Mouse (Mus musculus) ovary, postnatal 14 days (tissue): Measurements from ENCODE around the gene Dnaaf2.
A peak's percentile ranks its signal among the peaks of the same experiment; 100 is the strongest.

Experiments
- DNase-seq: peaks from one replicate; pipeline ENCODE4 v3.0.0; 2022; ENCODE audit warnings: low spot score

Gene Dnaaf2

GRCm38 (mm10) chr12:69198164-69198535, at the start of gene Dnaaf2:
Gene Dnaaf2, minus strand, starts transcription at chr12:69198429.
- DNase-seq: peak; percentile 73

- peak; percentile 59 for DNase-seq
Observed at GRCm38 (mm10) chr12:69241771-69242431, 43.7 kb upstream of the Dnaaf2 start.

DNA sequence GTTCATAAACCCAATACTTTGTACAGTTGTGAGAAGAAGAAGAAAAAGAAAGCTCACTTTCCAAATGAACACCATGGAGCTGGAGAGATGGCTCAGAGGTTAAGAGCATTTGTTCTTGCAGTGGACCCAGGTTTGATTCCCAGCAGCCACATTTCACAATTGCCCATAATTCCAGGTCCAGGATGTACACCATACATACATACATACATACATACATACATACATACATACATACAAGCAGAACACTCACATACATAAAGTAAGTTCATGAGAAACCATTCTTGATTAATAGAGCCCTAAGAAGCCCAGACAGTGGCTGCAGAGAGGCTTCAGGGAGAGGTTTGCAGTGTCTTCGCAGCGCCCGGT, 43.2 kb upstream of the Dnaaf2 start:
- no peak for DNase-seq

- DNase-seq: no peak
Observed at GRCm38 (mm10) chr12:69240876-69241275, 42.6 kb upstream of the Dnaaf2 start, which contains the start of gene Klhdc1. Gene Klhdc1, plus strand, starts transcription at chr12:69241176.

GRCm38 (mm10) chr12:69238284-69238683, 40.1 kb upstream of the Dnaaf2 start:
- no peak for DNase-seq

- no peak for DNase-seq
Observed at GRCm38 (mm10) chr12:69235782-69236181, 37.6 kb upstream of the Dnaaf2 start.

- no peak for DNase-seq
Observed at GRCm38 (mm10) chr12:69229251-69229650, 31.0 kb upstream of the Dnaaf2 start.

- DNase-seq: peak; percentile 91
Observed at GRCm38 (mm10) chr12:69227776-69228466, 29.7 kb upstream of the Dnaaf2 start, which contains the start of gene Pole2. Gene Pole2, minus strand, starts transcription at chr12:69228195.

- DNase-seq: no peak
Observed at GRCm38 (mm10) chr12:69220613-69221277, 22.5 kb upstream of the Dnaaf2 start.

DNA sequence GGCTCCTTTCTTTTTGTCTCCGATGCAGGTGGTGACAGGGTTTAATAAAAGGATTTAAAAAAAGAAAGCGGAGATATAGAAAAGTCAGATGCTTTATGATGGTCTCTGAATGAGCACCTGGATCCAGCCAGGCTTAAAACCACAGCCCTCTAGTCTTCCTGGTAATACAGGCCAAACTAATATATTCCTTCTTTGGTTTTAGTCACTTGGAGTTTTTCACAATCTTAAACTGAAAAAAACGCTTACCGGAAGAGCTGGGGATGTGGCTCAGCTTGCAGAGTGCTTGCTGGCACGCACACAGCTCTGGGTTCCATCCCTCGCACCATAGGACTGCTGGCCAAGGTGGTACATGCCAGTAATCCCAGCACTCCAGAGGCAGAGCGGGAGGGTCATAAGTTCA, 18.4 kb upstream of the Dnaaf2 start:
- DNase-seq: no peak

DNA sequence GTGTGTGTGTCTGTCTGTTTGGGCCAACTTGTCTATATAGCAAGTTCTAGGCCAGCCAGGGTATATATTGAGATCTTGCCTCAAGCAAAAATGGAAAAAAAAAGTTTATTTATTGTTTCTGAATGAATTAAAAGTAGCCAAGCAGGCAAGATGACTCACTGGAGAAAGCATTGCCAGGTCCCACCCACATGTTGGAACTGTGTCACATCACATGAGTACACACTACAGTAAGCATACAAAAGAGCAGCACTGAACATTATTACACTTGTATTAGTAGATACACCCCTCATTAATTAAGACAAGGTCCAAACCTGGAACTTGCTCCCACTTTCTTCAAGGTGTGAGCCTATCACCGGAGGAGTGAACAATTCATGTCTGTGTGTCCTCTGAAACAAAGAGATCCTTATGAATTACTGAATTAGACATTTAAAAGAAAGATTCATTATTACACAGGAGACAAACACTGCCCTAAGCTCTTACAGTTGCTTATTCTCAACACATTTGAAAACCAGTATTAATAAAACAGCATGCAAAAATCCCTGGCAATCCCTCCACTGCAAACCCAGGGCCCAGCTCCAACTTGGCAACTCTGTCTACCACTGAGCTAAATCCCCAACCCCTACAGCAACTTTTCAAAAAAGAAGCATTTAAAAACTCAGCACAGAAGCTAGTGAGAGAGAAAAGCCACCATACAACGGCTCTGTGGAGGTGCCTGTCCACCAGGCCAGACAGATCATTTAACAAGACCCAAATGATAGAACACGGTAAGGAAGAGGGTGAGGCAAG, 17.0 kb upstream of the Dnaaf2 start:
- peak; percentile 33 for DNase-seq

GRCm38 (mm10) chr12:69214393-69214792, 16.2 kb upstream of the Dnaaf2 start:
- no peak for DNase-seq

DNA sequence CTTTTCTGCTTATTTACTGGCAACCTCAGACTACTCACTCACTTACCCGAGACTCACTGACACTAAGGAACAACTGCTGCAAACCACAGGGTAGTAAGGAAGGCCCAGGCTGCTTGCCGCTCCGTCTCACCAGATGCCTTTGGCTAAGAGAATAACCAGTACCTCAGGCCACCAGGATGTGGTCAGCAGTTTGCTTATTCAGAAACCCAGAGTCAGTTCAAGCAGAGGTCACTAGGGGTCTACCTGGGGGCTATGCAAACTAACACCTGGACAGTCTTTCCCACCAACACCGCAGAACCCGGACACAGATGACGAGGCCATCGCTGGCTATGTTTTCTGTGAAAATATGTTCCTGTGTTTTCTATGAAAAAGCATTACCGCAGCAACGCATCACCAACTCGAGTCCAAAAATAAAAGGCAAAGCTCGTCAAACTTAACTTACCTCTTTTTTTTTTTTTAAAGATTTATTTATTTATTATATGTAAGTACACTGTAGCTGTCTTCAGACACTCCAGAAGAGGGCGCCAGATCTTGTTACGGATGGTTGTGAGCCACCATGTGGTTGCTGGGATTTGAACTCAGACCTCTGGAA, 15.1 kb upstream of the Dnaaf2 start:
- DNase-seq: no peak

DNA sequence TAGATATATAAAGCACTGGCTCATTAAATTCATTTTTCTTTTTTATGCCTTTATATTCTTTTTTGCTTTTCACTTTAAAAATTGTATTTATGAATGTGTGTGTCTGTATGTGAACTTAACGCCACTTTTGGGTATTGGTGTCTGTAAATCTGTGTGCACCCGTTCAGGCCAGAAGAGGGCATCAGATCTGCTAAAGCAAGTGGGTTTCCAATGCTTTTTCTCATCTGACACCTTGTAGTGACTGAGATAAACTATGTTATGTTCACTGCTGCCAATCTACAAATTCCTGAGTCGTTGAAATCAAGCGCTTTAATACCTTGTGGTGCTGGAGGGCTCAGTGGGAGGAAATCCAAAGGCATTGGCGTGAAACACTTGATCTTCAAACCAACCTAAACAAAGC, 12.8 kb upstream of the Dnaaf2 start:
- DNase-seq: no peak

GRCm38 (mm10) chr12:69210056-69210979, 12.1 kb upstream of the Dnaaf2 start:
- DNase-seq: no peak

- no peak for DNase-seq
Observed at GRCm38 (mm10) chr12:69208520-69208919, 10.3 kb upstream of the Dnaaf2 start.

DNA sequence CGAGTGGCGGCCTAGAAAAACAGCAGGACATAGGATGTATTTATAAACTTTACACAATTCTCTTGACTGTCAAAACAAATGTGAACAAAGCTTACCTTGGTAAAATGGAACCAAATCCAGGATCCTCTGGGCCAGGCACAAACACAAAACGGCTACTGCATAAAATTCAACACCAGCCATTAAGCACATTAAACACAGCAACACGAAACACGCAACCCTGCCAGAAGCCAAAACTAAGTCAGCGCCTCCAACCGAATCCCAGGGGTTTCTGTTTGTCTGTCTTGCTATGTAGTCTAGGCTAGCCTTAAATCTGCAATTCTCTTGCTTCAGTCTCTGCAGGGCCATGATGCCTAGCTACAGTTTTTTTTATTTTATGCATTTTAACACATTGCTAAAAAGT, 9.7 kb upstream of the Dnaaf2 start:
- no peak for DNase-seq

DNA sequence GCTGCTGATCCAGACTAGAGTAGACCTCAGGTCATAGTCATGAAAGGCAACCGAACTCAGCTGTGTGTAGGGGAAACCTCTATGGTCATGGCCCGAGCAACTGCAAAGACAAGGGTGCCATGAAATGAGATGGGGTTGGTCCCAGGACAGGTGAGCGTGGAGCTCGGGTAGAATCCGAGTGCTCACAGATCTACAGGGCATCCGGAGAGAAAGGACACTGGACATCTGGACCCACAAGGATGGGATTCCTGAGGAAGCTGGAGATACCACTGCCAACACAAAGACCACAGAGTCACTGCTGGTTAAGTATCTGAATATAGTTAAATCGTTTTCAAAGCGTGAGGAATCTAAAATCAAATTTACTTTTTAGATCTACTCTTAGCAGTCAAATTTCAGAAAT, 9.2 kb upstream of the Dnaaf2 start:
- DNase-seq: no peak

- no peak for DNase-seq
Observed at GRCm38 (mm10) chr12:69204052-69204833, 6.0 kb upstream of the Dnaaf2 start, which contains the start of gene Gm49384. Gene Gm49384, minus strand, starts transcription at chr12:69204267.

- no peak for DNase-seq
Observed at GRCm38 (mm10) chr12:69198985-69199384, 756 bp upstream of the Dnaaf2 start.
